Mouse (Mus musculus): ENCODE data around the gene Wwox. TPM values are rescaled to one million over a fixed set of nuclear protein-coding genes. Genes with fewer than 3 reads are reported as not detected.

Gene Wwox
- total RNA-seq, 1 experiment = 12.5 TPM

- no peak overlapping the region for H3K9ac ChIP-seq (ENCODE audit: insufficient read depth, low read depth, low read length, poor library complexity, severe bottlenecking)
- DNase-seq (ENCODE audit: low read depth, low spot score) = no peak
- H3K36me3 ChIP-seq (ENCODE audit: control insufficient read depth, insufficient read depth, low read length, poor library complexity, severe bottlenecking) = no peaks in the 10 kb centered on the region
- no peak overlapping the region for H3K27ac ChIP-seq (ENCODE audit: insufficient read depth, low read depth, low read length, poor library complexity, severe bottlenecking)
- in situ Hi-C loops (cut with MboI; ENCODE audit: low sequenced_read_pairs in 2 of 2, unreplicated experiment in 2 of 2) = no loop called here
- TF ChIP-seq MAFK (IDR thresholded peaks at IDR 0.05; ENCODE audit: insufficient read depth, low read depth, low read length) = no peak
- no peak for TF ChIP-seq ZC3H11A (IDR thresholded peaks at IDR 0.05; ENCODE audit: borderline replicate concordance, low read depth, low read length)
- no peak for TF ChIP-seq CHD2 (IDR thresholded peaks at IDR 0.05; ENCODE audit: low read depth, low read length)
- no peak for TF ChIP-seq HCFC1 (IDR thresholded peaks at IDR 0.05; ENCODE audit: borderline replicate concordance, insufficient read depth, low read length)
- no peak for TF ChIP-seq ZNF384 (IDR thresholded peaks at IDR 0.05; ENCODE audit: low read depth, low read length)
- no peaks in the 10 kb centered on the region for H3K9me3 ChIP-seq (ENCODE audit: control insufficient read depth, insufficient read depth, low read depth, low read length)
- no peaks in the 10 kb centered on the region for H3K4me1 ChIP-seq (ENCODE audit: control insufficient read depth in 2 of 2, insufficient read depth in 2 of 2, low read length in 2 of 2, poor library complexity in 1 of 2)
- no peak overlapping the region for H3K4me3 ChIP-seq (ENCODE audit: insufficient read depth in 1 of 2, low read depth in 1 of 2, low read length in 2 of 2, poor library complexity in 1 of 2, severe bottlenecking in 1 of 2)
Measured at GRCm38 (mm10) chr8:114626897-114627296, 187.4 kb downstream of the Wwox start.

GRCm38 (mm10) chr8:114629719-114630118 is 190.3 kb downstream of the Wwox start:
- in situ Hi-C loops (cut with MboI; ENCODE audit: low sequenced_read_pairs in 2 of 2, unreplicated experiment in 2 of 2) = no loop called here
- Histone ChIP-seq H3K4me3 (ENCODE audit: insufficient read depth in 1 of 2, low read depth in 1 of 2, low read length in 2 of 2, poor library complexity in 1 of 2, severe bottlenecking in 1 of 2) (no peak overlapping the region), H3K9ac (ENCODE audit: insufficient read depth, low read depth, low read length, poor library complexity, severe bottlenecking) (no peak overlapping the region), H3K36me3 (ENCODE audit: control insufficient read depth, insufficient read depth, low read length, poor library complexity, severe bottlenecking) (no peaks in the 10 kb centered on the region), H3K9me3 (ENCODE audit: control insufficient read depth, insufficient read depth, low read depth, low read length) (no peaks in the 10 kb centered on the region), H3K4me1 (ENCODE audit: control insufficient read depth in 2 of 2, insufficient read depth in 2 of 2, low read length in 2 of 2, poor library complexity in 1 of 2) (peaks cover 0 to 5% of the 10 kb centered on the region in 2 experiments; a peak in 2 of 4 replicates), H3K27ac (ENCODE audit: insufficient read depth, low read depth, low read length, poor library complexity, severe bottlenecking) (no peak overlapping the region)
- TF ChIP-seq ZNF384 (IDR thresholded peaks at IDR 0.05; ENCODE audit: low read depth, low read length) (no peak), HCFC1 (IDR thresholded peaks at IDR 0.05; ENCODE audit: borderline replicate concordance, insufficient read depth, low read length) (no peak), ZC3H11A (IDR thresholded peaks at IDR 0.05; ENCODE audit: borderline replicate concordance, low read depth, low read length) (no peak), CHD2 (IDR thresholded peaks at IDR 0.05; ENCODE audit: low read depth, low read length) (no peak), MAFK (IDR thresholded peaks at IDR 0.05; ENCODE audit: insufficient read depth, low read depth, low read length) (no peak)
- no peak for DNase-seq (ENCODE audit: low read depth, low spot score)

DNA sequence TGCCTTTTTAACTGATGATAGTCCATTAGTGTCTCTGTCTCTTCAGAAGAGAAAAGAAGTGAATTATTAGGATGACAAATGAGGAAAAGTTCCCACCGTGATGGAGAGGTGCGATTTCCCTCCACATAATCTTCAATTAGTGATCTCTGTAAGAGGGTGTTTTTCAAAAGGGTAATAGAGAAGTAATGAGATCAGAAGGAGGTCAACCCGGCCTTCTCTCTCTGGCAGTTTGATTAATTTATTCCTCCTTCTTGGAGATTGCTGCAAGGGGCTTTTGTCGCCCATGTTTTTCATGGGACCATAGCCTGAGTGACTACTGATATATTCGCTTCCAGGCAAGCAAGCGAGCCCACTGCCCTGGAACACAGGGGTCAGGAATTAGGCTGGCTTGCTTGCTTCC is 191.6 kb downstream of the Wwox start:
- Histone ChIP-seq H3K4me3 (ENCODE audit: insufficient read depth in 1 of 2, low read depth in 1 of 2, low read length in 2 of 2, poor library complexity in 1 of 2, severe bottlenecking in 1 of 2) (no peak overlapping the region), H3K4me1 (ENCODE audit: control insufficient read depth in 2 of 2, insufficient read depth in 2 of 2, low read length in 2 of 2, poor library complexity in 1 of 2) (peaks cover 0 to 13% of the 10 kb centered on the region in 2 experiments; a peak in 2 of 4 replicates), H3K9me3 (ENCODE audit: control insufficient read depth, insufficient read depth, low read depth, low read length) (no peaks in the 10 kb centered on the region), H3K9ac (ENCODE audit: insufficient read depth, low read depth, low read length, poor library complexity, severe bottlenecking) (no peak overlapping the region), H3K36me3 (ENCODE audit: control insufficient read depth, insufficient read depth, low read length, poor library complexity, severe bottlenecking) (no peaks in the 10 kb centered on the region), H3K27ac (ENCODE audit: insufficient read depth, low read depth, low read length, poor library complexity, severe bottlenecking) (no peak overlapping the region)
- no peak for TF ChIP-seq CHD2 (IDR thresholded peaks at IDR 0.05; ENCODE audit: low read depth, low read length)
- TF ChIP-seq MAFK (IDR thresholded peaks at IDR 0.05; ENCODE audit: insufficient read depth, low read depth, low read length) = no peak
- no peak for TF ChIP-seq HCFC1 (IDR thresholded peaks at IDR 0.05; ENCODE audit: borderline replicate concordance, insufficient read depth, low read length)
- no peak for TF ChIP-seq ZNF384 (IDR thresholded peaks at IDR 0.05; ENCODE audit: low read depth, low read length)
- no peak for TF ChIP-seq ZC3H11A (IDR thresholded peaks at IDR 0.05; ENCODE audit: borderline replicate concordance, low read depth, low read length)
- no peak for DNase-seq (ENCODE audit: low read depth, low spot score)
- in situ Hi-C loops (cut with MboI; ENCODE audit: low sequenced_read_pairs in 2 of 2, unreplicated experiment in 2 of 2) = no loop called here

DNA sequence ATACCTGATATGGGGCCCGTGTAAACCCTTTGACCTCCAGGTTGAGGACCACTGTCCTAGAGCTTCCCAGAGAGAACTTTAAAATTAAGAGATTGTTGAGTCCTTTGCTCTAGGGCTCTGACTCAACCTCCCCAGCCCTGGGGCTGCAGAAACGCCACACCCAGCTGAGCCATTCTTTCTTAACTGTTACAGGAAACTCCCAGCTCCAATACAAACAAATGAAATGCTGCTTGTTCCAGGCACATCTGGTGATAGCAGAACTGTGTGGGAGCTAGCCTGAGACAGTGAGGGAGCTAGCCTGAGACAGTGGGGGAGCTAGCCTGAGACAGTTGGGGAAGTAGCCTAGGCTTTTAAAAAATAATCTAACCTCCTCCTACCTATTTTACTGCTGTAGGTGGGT is 194.7 kb downstream of the Wwox start:
- Histone ChIP-seq H3K4me3 (ENCODE audit: insufficient read depth in 1 of 2, low read depth in 1 of 2, low read length in 2 of 2, poor library complexity in 1 of 2, severe bottlenecking in 1 of 2) (no peak overlapping the region), H3K9me3 (ENCODE audit: control insufficient read depth, insufficient read depth, low read depth, low read length) (no peaks in the 10 kb centered on the region), H3K36me3 (ENCODE audit: control insufficient read depth, insufficient read depth, low read length, poor library complexity, severe bottlenecking) (no peaks in the 10 kb centered on the region), H3K4me1 (ENCODE audit: control insufficient read depth in 2 of 2, insufficient read depth in 2 of 2, low read length in 2 of 2, poor library complexity in 1 of 2) (peaks cover 0 to 13% of the 10 kb centered on the region in 2 experiments; a peak in 2 of 4 replicates), H3K9ac (ENCODE audit: insufficient read depth, low read depth, low read length, poor library complexity, severe bottlenecking) (no peak overlapping the region), H3K27ac (ENCODE audit: insufficient read depth, low read depth, low read length, poor library complexity, severe bottlenecking) (no peak overlapping the region; the same call in 1 of the 2 replicates)
- in situ Hi-C loops (cut with MboI; ENCODE audit: low sequenced_read_pairs in 2 of 2, unreplicated experiment in 2 of 2) = no loop called here
- peak; percentile 30 for DNase-seq (ENCODE audit: low read depth, low spot score)
- TF ChIP-seq ZNF384 (IDR thresholded peaks at IDR 0.05; ENCODE audit: low read depth, low read length) (no peak), ZC3H11A (IDR thresholded peaks at IDR 0.05; ENCODE audit: borderline replicate concordance, low read depth, low read length) (no peak), MAFK (IDR thresholded peaks at IDR 0.05; ENCODE audit: insufficient read depth, low read depth, low read length) (no peak), CHD2 (IDR thresholded peaks at IDR 0.05; ENCODE audit: low read depth, low read length) (no peak), HCFC1 (IDR thresholded peaks at IDR 0.05; ENCODE audit: borderline replicate concordance, insufficient read depth, low read length) (no peak)

All from ES-E14 (cell line).